Mouse (Mus musculus) small intestine, adult 2 months (tissue): ENCODE results near the gene Trim56. TPM values are rescaled to one million over a fixed set of nuclear protein-coding genes. Genes with fewer than 3 reads are reported as not detected.

Source experiments
- H3K27ac ChIP-seq: fragments of 200-500 bp; 2 replicates; pipeline ENCODE4 v1.5.1; 2012; ENCODE audit warnings: low read depth, low read length, control low read depth, inconsistent platforms; ENCODE audit not compliant: insufficient read depth
- H3K27me3 ChIP-seq: fragments of 200-500 bp; 2 replicates; pipeline ENCODE4 v1.6.1; 2012; ENCODE audit warnings: mild to moderate bottlenecking, moderate library complexity, low read length, inconsistent platforms; ENCODE audit not compliant: control insufficient read depth, insufficient read depth
- H3K36me3 ChIP-seq: fragments of 200-500 bp; 2 replicates; pipeline ENCODE4 v1.6.1; 2012; ENCODE audit warnings: mild to moderate bottlenecking, low read length, control low read depth, inconsistent platforms; ENCODE audit not compliant: control insufficient read depth, insufficient read depth
- H3K4me1 ChIP-seq: fragments of 200-500 bp; 2 replicates; pipeline ENCODE4 v1.6.1; 2012; ENCODE audit warnings: low read length, inconsistent platforms, mixed read lengths; ENCODE audit not compliant: control insufficient read depth, insufficient read depth, insufficient read length
- H3K4me3 ChIP-seq: fragments of 200-500 bp; 2 replicates; pipeline ENCODE4 v1.5.1; 2012; ENCODE audit warnings: low read depth, mild to moderate bottlenecking, control low read depth, inconsistent platforms, low read length, moderate library complexity
- CTCF ChIP-seq: fragments of 200-500 bp; IDR thresholded peaks from 2 replicates; pipeline ENCODE4 v1.5.1; 2012; ENCODE audit warnings: low read depth, mild to moderate bottlenecking, control low read depth, inconsistent platforms, low read length, moderate library complexity, mixed read lengths; ENCODE audit not compliant: insufficient replicate concordance, insufficient read length; ENCODE audit errors: extremely low read depth
- POLR2A ChIP-seq: fragments of 200-500 bp; IDR thresholded peaks from 2 replicates; pipeline ENCODE4 v1.6.1; 2012; ENCODE audit warnings: low read depth, mild to moderate bottlenecking, control low read depth, inconsistent platforms, low read length, moderate library complexity
- WGBS: fragments of 180-500 bp; shearing (Covaris S2); methylation state at CpG from one replicate; pipeline ENCODE4 v1.1.7; 2018; 5-methylcytosine and 5-hydroxymethylcytosine counted together
- polyA plus RNA-seq: library from polyadenylated mRNA; depleted of rRNA; stranded (reverse); fragments of >200 nt; gene quantifications from 2 replicates; pipeline ENCODE4 v1.2.3, GENCODE M21; 2012; rRNA removed

Trim56 gene
- polyA plus RNA-seq, 1 experiment = 19.9 TPM

DNA sequence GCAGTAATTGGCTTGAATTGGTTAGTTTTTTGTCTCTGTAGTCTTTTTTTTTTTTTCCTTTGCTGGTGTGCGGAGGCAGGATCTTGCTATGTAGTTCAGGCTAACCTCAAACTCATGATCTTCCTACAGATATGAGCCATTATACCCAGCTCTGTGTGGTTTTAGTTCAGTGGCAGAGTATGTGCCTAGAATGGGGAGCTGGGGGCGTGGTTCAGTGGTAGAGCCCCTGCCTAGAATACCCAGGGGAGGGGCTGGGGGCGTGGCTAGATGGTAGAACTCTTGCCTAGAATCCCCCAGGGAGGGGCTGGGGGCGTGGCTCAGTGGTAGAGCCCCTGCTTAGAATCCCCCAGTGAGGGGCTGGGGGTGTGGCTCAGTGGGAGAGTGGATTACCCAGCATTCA lies 47.3 kb downstream of the Trim56 start:
- Histone ChIP-seq H3K4me1 (peaks cover 11% of the 10 kb centered on the region), H3K4me3 (no peak overlapping the region), H3K27me3 (no peaks in the 10 kb centered on the region), H3K36me3 (no peaks in the 10 kb centered on the region), H3K27ac (no peak overlapping the region)
- TF ChIP-seq CTCF = no peak
- TF ChIP-seq POLR2A = no peak
- 74% methylated on average over 4 of the region's 4 CpGs for WGBS

DNA sequence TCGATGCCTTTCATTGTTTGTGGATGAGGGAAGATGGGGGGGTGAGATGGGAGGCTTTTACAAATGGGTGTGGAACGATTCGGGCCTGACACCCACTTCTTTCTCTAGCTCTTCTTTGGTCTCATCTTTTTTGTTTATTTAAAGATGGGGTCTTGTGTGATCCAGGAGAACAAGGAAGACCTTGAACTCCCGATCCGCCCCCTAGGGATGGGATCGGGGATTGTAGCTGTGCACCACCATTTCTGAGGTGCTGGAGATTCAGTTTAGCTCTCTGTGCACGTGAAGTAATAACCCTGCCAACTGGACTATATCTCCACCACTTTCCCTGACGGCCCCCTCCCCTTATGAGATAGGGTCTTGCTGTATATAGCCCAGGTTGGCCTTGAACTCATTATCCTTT lies 50.1 kb downstream of the Trim56 start:
- TF ChIP-seq POLR2A (no peak), CTCF (no peak)
- Histone ChIP-seq H3K4me3 (no peak overlapping the region), H3K4me1 (no peaks in the 10 kb centered on the region), H3K36me3 (no peaks in the 10 kb centered on the region), H3K27ac (no peak overlapping the region), H3K27me3 (no peaks in the 10 kb centered on the region)
- 62% methylated on average over 8 of the region's 8 CpGs for WGBS

DNA sequence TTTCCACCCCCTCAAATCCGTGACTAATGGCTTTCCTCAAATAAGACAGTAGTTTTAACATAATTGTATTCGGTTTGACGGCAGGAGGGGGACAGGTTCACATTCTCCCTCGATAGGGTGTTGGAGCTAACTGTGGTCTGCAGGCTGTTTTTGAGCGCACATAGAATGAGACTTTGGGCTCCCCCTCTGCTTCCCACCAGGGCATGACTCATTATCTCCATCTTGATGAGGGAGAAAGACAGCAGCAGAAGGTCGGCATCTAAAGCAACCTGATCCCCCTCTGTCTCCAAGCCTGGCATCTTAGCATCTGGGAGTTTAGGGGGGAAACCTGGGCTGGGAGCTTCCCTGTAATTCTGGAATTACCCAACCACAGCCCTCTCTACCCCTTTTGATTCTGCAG lies 50.6 kb downstream of the Trim56 start:
- TF ChIP-seq POLR2A = no peak
- TF ChIP-seq CTCF = no peak
- Histone ChIP-seq H3K4me3 (no peak overlapping the region), H3K36me3 (no peaks in the 10 kb centered on the region), H3K4me1 (no peaks in the 10 kb centered on the region), H3K27ac (no peak overlapping the region), H3K27me3 (no peaks in the 10 kb centered on the region)
- whole genome bisulfite sequencing = 61% methylated on average over 6 of the region's 6 CpGs

DNA sequence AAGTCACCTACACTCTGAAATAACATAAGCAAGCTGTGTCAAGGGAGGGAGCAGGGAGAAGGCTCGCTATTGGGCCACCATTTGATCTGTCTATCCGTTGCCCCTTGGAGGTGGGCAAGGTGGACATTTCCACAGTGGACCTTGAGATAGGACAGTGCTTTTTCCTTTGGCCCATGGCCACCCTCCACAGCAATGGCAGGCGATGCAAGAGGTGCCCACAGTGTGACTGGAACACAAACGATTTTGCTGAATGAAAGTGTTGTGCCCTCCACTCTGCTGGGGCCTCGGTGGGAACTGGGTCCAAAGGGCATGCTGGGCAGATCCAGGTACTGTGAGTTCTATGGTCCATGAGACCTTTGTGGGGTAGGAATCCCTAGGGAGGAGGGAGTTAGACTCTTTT lies 53.4 kb downstream of the Trim56 start:
- 67% methylated on average over 5 of the region's 5 CpGs for WGBS
- Histone ChIP-seq H3K36me3 (no peaks in the 10 kb centered on the region), H3K27ac (no peak overlapping the region), H3K4me3 (no peak overlapping the region), H3K4me1 (no peaks in the 10 kb centered on the region), H3K27me3 (no peaks in the 10 kb centered on the region)
- TF ChIP-seq CTCF = no peak
- no peak for TF ChIP-seq POLR2A

DNA sequence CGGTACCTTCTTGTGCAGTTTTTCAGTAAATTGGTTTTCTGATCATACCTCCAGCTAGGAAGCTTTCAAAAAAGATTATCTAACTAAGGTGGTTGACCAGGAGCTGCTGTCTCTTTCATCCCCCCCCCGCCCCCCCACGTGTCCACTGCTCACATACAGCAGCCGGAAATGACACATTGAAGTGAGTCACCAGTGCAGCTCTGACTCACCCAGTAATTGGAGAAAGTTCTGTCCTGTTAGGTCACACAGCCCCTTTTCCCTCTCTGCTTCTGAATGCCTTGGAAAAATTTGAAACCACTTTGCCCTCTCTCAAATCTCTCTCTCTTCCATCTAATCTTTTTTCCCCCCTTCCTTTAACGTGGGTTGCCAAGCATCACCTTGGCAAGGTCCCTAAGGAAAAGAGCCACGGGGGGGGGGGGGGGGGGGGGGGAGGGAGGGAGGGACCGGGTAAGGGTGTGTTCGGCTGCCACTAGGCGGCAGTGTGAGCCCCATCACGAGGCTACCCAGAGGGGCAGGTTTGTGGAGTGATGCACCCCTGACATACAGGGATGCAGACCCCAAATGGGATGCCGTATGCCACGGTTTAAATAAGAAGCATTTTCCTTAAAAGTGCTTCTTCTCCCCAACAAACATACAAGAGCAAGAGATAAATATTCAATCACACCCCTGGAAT lies 54.1 kb downstream of the Trim56 start:
- H3K4me3 ChIP-seq = no peak overlapping the region
- WGBS = 17% methylated on average over 10 of the region's 12 CpGs
- H3K27ac ChIP-seq = no peak overlapping the region
- H3K36me3 ChIP-seq = no peaks in the 10 kb centered on the region
- no peaks in the 10 kb centered on the region for H3K4me1 ChIP-seq
- TF ChIP-seq CTCF = peak; percentile 46; the same call in 1 of the 2 replicates
- TF ChIP-seq POLR2A = no peak
- H3K27me3 ChIP-seq = no peaks in the 10 kb centered on the region

Other genes with a start within 250 kb of the Trim56 start
- 0.04 and 0.72 TPM in 2 replicates for gene Col26a1, start 233.0 kb downstream of the Trim56 start, polyA plus RNA-seq
- gene Ift22, start 208.1 kb downstream of the Trim56 start, polyA plus RNA-seq = 11.1 and 13.3 TPM in 2 replicates
- gene Fis1, start 162.9 kb downstream of the Trim56 start, polyA plus RNA-seq = 106 and 261 TPM in 2 replicates
- gene Cldn15, start 149.6 kb downstream of the Trim56 start, polyA plus RNA-seq = 313 and 657 TPM in 2 replicates
- 17.1 and 21.6 TPM in 2 replicates for gene Plod3, start 129.2 kb downstream of the Trim56 start, polyA plus RNA-seq
- 47.6 and 92.2 TPM in 2 replicates for gene Znhit1, start 128.2 kb downstream of the Trim56 start, polyA plus RNA-seq
- 0.48 and 0.99 TPM in 2 replicates for gene Vgf, start 89.8 kb downstream of the Trim56 start, polyA plus RNA-seq
- gene Ap1s1, start 70.1 kb downstream of the Trim56 start, polyA plus RNA-seq = 27.3 and 52.7 TPM in 2 replicates
- 0.99 and 1.2 TPM in 2 replicates for gene Serpine1, start 43.9 kb downstream of the Trim56 start, polyA plus RNA-seq
- 52.5 and 653 TPM in 2 replicates for gene Muc3, start 33.1 kb upstream of the Trim56 start, polyA plus RNA-seq
- gene Muc3a, start 96.2 kb upstream of the Trim56 start, polyA plus RNA-seq = 24.3 and 62.2 TPM in 2 replicates
- gene Ache, start 171.3 kb upstream of the Trim56 start, polyA plus RNA-seq = 5.1 and 5.3 TPM in 2 replicates
- 7.0 and 10.9 TPM in 2 replicates for gene Ufsp1, start 178.4 kb upstream of the Trim56 start, polyA plus RNA-seq
- 60.3 and 109 TPM in 2 replicates for gene Srrt, start 191.5 kb upstream of the Trim56 start, polyA plus RNA-seq
- 7.6 and 8.2 TPM in 2 replicates for gene Trip6, start 198.2 kb upstream of the Trim56 start, polyA plus RNA-seq
- 9.2 and 14.8 TPM in 2 replicates for gene Slc12a9, start 217.4 kb upstream of the Trim56 start, polyA plus RNA-seq
- 14.8 and 27.5 TPM in 2 replicates for gene Ephb4, start 233.9 kb upstream of the Trim56 start, polyA plus RNA-seq